Mouse (Mus musculus): ENCODE measurements around the gene Stx8.

Stx8 gene

DNA sequence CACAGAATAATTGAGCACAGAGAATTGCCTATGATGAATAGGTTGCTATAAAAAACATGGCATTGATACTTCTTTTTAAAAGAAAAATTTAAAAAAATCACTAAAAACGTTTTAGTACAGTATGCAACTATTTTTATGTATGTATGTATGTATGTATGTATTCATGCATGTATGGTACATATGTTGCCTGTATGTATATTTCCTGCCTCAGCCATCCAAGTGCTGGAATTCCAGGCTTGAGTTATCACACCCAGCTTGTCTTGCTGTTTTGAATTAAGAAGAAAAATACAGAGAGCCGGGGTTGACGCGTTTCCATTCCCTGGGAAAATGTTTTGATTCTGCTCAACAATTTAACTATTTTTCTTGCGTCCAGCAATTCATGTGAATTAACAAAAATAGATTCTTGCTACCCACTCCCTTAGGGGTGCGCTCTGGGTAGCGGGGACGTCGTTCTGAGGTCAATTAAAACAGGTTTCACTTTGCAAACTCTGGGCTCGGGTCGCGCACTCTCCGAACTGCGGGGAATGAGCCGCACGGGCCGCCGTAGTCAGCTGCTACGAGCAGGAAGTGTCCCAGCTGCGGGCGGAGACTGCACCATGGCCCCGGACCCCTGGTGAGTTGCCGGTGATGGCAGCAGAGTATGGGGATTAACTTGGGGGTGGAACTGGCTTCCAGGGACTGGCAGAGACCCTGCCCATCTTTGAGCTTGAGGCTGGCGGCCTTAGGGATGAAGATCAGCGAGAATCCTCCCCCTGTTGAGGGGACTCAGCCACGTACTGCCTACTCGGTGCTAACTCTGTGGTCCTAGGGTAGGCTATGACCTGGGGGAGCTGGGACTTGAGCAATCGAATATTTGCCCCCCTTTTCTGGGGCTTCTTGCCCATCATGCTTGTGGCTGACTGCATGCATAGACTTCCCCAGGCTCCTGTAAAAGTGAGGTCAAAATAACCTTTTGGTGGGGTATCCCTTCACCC, at the start of gene Stx8:
Gene Stx8, plus strand, starts transcription at position 289 of the 974 bp plus-strand sequence.
- peak; percentile 74 for DNase-seq (ENCODE audit: low spot score)

DNA sequence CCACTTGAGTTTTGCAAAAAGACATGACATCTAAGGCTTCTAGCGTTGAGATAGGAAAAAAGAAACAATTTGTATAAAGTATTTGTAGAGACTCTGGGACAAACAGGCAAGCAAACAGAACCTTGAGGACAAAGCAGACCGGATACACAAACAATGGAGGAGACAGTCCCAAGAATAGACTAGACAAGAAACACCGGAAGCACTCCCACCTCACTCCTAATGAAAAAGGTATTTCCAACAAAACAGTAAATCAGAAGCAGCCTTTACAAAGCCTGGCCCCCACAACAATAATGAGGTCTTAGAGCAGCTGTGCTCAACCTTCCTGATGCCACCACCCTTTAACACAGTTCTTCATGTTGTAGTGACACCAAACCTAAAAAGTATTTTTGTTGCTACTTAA, 48.9 kb upstream of the Stx8 start:
- no peak for DNase-seq (ENCODE audit: low spot score)

DNA sequence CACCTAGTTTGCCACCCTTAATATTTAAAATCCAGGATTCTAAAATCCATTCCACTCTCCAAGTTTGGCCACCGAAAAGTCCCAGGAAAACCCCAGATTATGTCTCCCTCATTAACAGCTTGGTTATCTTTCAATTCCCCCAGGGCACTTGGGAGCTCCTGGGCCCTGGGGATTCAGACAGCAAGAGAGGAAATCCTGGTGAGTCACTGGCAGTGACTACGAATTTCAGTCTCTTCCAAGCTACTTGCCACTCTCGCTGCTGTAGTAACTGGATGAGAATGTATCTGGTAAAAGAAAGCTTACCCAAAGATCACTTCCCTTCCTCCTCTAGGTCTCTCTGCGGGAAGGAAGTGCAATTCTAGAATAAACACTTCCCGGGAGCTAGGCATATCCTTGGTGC, 46.4 kb upstream of the Stx8 start:
- no peak for DNase-seq (ENCODE audit: low spot score)

DNA sequence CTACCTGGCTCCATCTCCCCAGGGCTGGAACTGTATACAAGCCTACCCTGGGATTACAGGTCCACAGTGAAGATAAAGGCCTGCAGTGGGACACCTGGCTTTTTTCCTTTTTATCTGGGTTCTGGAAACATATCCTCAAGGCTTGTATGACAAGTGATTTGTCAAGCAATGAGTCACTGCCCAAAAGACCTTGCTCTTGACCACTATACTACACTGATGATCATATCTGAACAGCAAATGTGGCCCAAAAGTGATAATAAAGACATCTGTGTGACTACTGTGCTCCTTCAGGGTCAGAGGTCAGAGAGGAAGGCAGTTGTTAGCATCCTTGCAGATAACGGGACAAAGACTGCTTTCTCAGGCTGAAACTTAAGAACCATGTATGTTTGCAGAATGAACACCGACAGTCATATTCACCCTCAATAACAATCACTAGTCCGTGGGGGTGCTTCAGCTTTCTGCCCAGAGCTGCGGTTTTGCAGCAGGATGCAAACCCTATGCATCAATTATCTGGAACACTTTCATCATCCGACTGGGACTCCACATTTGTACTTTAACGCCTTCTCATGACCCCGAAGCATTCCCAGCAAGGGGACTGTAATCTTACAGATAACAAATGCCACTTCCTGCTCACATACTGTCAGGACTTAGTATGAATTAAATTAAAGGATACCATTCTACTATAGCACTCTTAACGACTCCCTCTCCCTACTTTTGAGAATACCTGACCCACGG, 45.6 kb upstream of the Stx8 start:
- no peak for DNase-seq (ENCODE audit: low spot score)

DNA sequence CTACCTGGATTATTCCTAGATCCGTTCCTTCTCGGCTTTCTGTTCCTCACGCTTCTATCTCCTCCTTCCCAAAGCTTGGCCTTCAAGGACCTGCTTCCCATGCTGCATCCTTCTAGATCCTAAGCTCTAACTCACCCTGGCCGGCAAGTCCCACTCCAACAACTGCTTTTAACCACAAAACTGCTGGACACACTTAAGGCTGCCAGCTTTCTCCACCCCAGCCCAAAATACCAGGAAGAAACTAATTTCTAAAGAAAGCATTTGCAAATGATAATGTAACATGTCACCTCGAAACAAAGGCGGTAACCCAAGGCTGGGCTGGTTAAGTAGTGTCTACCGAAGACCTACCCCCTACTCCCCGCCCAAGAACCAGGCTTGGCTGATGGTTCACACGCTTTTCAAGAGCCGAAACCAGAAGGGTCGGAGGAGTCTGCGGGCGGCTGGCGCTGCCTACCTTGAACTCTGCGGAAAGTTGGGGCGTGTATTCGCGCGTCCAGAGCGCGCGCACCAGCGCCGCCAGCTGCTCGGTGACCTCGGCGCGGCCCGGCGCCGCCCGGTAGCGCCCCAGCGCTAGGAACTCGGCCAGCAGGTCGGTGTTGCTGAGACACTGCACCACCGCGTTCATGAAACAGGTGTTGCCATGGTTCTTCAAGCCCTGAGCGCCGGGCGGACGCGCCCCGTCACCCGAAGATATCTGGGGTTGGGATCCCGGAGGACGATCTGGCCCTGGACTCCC, 44.7 kb upstream of the Stx8 start:
- no peak for DNase-seq (ENCODE audit: low spot score)

DNA sequence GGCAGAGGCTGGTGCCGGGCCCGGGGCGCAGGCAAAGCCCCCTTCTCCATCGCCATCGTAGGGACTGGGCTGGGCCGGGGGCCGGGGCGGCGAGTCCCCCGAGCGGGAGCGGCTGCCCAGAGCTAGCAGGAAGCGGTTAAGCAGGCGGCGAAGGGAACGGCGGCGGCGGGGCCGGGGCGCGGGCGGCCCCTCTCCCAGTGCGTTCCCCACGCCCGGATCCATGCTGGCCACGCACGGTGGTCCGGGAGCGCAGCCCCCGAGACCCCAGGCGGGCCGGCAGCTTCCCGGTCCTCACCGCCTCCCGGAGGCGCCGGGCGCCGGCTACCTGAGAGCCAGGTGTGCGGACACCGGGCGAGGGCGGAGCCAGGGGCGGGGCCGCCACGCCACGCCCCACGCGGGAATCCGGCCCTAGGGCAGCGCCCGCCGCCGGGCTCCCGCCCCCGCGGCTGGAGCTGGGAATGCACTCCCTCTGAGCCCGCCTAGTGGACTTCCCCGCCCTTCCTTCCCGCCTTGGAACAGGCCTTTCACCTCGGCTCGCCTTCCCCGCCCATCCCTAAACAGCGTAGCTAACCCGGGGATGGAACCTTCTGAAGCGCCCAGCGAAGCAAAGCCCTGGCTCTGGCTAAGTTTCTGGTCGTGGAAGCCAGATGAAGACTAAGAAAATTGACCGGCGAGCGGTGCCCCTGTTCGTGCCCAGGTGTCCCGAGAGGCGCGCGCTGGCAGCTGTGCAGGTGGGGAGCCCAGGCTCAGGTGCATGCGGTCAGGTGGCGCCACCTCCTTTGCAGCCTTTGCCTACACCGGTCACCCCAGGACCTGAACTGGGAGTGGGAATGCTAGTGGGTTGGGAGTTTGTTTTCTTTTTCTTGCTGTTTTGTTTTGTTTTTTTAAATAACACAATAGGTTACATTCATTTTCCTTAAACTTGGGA, 43.9 kb upstream of the Stx8 start, which contains the start of gene Usp43:
Gene Usp43, minus strand, starts transcription at position 327 of the 928 bp plus-strand sequence.
- DNase-seq (ENCODE audit: low spot score): no peak

DNA sequence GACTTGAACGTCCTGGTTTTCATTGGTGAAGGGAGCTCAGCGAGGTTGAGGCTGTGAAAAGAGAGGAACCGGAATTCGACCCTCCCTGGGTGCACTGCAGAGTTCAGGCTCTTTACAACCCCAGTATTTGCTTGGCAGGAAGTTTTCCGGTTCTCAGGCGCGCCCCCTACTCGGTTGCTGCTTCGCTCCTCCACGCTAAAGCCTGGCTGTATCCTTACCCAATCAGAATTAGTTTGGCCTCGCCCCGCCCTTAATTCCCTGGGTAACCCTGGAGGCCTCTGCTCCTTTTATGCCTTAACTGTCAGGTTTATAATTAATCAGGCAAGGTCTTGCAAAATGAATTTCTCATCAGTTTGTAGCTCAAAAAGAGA, 43.3 kb upstream of the Stx8 start:
- no peak for DNase-seq (ENCODE audit: low spot score)

DNA sequence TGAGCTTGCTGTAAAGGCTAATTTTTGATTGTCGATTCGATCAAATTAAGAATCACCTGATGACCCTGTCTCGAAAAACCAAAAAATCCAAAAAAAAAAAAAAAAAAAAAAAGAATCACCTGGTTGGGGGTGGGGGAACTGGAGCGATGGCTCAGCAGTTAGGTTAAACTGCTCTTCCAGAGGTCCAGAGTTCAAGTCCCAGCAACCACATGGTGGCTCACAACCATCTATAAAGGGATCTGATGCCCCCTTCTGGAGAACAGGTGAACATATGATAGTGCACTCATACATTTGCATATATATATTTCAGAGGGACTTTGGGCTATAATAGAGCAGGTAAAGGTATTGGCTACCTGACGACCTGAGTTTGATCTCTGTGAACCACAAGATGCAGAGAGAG, 42.3 kb upstream of the Stx8 start:
- no peak for DNase-seq (ENCODE audit: low spot score)

DNA sequence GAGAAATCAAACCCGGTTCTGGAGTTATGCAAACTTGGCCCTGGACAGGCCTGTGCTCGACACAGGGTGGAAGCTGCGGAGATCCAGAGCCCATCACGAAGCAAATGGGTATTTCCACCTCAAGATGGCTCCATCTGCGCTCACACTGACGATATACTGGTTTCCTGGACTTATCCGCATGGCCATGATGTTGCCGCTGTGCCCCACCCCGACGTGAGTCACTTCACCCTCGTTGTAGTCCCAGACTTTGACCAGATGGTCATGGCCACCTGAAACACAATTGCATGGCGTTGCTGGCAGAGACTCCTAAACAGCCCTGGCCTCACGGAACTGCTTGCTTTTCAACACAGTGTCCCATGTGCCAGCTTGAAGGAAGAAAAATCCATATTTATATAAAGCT, 41.0 kb upstream of the Stx8 start:
- DNase-seq (ENCODE audit: low spot score): no peak

DNA sequence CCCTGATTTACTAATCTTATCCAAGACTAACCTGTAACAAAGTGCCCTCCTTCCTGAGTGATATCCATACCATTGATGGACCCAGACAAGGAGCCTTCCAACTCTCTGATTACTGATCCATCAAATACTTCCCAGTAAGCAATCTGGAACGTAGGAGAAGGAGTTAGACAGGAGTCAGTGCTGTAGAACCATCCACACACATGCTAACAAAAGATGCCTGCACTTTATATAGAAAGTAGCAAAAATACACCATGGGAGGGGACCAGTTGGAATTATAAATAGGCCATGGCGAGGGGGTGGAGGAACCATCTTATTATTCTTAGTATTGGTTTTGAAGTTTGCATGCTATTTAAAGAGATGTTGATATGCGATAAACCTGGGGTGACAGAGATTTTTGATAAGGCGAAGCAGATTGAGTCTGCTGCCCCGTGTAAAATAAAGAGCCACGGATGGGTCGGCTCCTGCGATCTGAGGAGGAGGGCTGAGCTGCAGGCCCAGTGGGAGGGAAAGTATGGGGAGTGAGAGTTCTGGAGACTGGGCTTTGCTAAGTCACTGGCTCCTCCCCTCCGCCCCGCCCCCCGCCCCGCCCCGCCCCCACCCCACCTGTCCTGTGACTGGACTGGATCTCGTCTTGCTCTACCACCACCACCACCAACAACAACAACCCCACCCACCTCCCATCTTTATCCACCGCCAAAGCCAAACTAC, 39.5 kb upstream of the Stx8 start:
- DNase-seq (ENCODE audit: low spot score): no peak

DNA sequence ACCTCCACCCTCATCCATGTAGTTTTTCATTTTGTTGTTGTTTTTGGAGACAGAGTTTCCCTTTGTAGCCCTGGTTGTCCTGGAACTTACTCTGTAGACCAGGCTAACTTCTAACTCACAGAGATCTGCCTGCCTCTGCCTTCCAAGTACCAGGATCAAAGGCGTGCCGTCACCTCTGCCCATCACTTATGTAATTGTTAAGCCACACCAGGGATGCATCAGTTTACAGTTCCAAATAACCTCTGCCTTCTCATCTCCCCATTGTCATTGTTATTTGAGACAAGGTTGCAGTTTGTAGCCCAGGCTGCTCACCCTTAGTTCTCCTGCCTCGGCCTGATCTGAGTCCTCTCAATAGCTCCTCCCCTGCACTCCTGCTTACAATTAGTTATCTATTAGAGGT, 33.8 kb upstream of the Stx8 start:
- no peak for DNase-seq (ENCODE audit: low spot score)

DNA sequence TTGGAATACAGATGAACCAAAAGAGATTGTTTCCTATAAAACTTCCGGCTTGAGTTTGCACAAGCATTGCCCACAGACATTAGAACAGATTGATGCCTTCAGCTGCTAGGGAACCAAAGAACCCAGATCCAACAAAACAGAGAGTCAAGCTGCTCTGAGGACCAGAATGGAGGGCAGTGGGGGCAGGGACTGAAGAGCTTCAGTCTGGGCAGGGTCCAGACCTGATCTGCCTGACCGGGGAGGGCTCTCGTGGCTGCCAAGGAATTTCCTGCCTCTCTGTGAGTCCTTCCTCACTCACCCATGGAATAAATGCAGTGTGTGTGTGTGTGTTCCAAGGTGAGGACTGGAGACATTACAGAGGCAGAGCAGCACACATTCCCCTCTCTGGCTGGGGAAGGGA, 17.8 kb upstream of the Stx8 start:
- DNase-seq (ENCODE audit: low spot score): no peak

DNA sequence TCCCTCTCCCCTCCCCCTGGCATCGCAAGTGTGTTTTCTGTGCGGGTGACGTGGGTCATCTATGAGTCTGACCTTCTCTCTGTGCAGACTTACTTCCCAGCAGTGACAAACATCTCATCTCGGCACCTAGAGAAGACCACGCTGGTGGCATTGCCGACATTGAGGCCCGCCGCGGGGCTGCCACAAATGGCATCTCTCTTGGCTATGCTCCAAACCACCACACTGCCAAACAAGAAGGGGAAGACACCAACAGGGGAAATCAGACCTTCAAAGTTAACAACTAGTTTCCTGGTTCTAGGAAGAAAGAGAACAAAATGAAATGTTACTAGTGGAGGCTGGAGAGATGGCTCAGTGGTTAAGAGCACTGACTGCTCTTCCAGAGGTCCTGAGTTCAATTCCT, 16.5 kb upstream of the Stx8 start:
- DNase-seq (ENCODE audit: low spot score): no peak

DNA sequence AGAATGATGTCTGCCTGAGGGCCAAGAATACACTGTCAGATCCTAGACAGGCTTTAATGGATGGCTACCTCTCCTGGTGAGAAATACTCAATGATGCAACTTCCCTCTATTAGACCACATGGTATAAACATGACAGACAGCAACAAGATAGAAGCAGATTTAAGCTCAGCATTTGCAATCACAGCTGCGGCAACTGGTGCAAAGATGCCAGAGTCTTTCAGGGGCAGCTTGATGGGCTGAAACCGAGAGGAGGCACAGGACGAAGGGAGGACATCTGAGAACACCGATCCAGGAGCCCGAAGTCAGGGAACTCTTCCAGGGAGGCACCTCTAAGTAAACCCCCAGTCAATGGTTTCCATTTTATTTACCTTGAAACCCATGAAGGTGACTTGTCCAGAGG, 12.4 kb upstream of the Stx8 start:
- DNase-seq (ENCODE audit: low spot score): no peak

DNA sequence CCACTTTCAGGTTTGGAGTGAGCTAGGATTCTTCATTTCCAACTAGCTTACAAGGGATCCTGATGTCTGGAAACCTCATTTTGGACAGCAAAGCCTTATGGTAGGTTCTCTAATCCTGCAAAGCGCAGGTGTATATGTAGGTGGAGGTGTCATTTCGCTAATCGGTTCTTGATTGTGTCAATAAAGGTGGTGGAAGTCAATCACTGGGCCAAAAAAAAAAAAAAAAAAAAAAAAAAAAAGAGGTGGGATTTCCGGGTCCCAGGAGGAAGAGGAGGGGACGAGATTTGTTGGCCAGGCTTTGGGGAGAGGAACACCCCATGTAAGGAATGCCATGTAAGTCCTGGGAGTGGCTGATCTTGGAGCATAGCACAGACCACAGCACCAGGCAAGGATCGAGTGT, 11.6 kb upstream of the Stx8 start:
- no peak for DNase-seq (ENCODE audit: low spot score)

DNA sequence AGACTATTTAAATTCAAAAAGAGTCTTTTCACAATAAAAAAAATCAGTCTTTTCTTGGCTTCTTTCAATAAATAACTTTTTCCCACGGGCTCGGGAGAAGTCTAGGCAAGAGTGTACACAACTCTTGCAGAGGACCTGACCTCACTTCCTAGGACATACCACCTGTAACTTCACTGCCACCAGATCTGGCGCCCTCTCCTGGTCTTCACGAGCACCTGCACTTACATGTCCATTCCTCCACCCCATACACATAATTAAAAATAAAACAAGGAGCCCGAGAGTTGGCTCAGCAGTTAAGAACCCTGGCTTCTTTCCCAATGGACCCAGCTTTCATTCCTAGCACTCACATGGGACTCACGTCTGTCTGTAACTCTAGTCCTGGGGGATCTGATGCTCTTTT, 1.9 kb upstream of the Stx8 start:
- DNase-seq (ENCODE audit: low spot score): no peak

DNA sequence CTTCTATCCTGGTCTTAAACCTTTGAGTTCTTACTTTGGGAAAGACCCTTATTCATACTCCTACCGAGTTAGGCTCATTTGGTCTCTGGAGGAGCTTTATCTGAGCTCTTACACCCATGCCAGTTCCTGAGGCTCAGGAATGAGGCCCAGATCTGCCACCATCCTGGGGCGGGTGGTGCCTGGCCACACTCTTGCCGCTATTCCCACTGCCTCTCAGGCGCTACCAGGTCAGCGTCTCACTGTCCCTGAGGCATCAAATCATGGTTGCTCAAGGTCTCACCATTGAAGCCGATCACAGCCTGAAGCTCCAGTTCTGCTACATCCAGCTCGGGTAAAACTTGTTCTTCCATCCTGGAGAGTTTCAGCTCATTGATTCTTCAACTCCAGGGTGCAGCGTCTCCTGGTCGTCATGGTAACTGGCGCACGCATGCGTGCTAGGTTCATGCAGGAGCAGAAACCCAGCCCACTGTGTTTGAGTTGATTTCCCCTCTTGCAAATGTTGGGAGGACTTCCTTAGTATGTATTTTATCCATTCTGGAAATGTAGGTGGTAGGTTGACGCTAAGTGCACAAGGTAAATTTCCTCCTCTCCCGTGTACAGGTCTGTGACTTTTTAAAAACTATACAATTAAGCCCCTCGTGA, 630 bp upstream of the Stx8 start, which contains the start of gene Cfap52:
Gene Cfap52, minus strand, starts transcription at position 410 of the 642 bp plus-strand sequence.
- peak; percentile 75 for DNase-seq (ENCODE audit: low spot score)

DNA sequence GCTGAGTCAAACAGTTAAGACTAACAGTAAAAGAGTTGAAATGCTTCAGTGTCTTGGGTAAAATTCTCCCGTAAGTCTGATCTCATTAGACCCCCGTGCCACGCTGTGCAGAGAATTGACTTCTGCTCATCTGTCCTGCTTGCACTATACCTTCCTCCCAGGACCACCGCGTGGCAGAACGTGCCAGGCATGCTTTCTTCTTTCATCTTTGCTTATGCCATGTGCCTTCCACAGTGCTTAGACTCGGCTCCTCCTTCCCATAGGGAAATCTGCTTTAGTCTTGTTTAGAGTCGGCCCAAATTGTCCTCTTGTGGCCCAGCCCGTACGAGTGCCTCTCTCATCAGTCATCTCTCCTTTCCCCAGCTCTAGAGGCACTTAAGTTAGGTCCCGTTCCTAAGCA, 1.8 kb downstream of the Stx8 start:
- DNase-seq (ENCODE audit: low spot score): no peak

DNA sequence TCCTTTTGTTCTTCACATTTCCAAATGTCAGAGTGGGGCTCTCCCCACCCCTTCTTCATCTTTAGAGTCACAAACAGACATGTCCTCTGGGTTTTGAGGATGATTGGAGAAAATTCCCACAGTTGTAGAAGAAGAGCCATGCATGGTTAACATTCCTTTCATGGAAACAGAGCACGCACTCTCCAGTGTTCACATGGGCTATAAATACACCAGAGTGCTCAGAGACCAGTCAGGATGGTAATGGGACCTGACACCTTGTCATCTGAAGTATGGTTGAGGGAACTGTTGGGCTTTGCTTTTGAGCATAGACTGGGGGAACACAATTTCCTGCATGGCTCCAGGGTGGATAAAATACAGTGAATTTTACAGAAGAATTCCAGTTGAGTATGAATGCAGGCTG, 6.6 kb downstream of the Stx8 start:
- DNase-seq (ENCODE audit: low spot score): no peak

DNA sequence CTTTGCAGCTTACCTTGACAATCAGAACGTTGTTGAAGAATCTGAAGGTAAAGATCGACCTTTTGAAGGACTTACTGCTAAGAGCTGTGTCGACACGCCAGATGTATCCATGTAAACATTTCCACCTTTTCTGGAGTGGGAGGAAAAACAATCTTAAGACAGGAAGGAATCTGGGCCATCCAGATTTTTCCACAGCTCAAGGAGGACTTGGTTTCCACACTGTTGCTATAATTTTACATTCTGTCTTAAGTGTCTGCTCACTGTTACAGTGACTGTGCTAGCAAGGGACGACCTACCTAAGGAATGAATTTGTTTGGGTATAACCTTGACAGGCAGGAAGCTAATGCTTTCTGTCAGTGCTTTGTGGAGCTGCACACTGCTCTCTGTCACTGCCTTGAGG, 7.2 kb downstream of the Stx8 start:
- no peak for DNase-seq (ENCODE audit: low spot score)

All from c-Kit-positive CD71-positive TER-119-positive erythroid progenitor cells, embryonic 14.5 days (primary cell).